Mouse (Mus musculus) neural tube, embryonic 12.5 days (tissue): Measurements from ENCODE around the gene Frmd8. TPM values are rescaled to one million over a fixed set of nuclear protein-coding genes. Genes with fewer than 3 reads are reported as not detected.
"Not testable (repeated sequence)": the region's sequence is repeated elsewhere in the genome, so short reads cannot be mapped to it uniquely, and the experiment has no call there.

Experiments
- ATAC-seq: fragments of 200-750 bp; cut with Nextera tagmentation; 2 replicates; pipeline ENCODE4 v1.8.0; 2017; ENCODE audit warnings: low read depth, mild to moderate bottlenecking, moderate TSS enrichment, moderate library complexity; ENCODE audit not compliant: low FRiP score
- H3K27ac ChIP-seq: fragments of 300-500 bp; sonication (generic); 2 replicates; pipeline ENCODE4 v1.5.1; 2016
- H3K27me3 ChIP-seq: fragments of 300-500 bp; sonication (generic); replicated peaks from 2 replicates; pipeline ENCODE4 v1.6.1; 2016; ENCODE audit warnings: mild to moderate bottlenecking
- H3K36me3 ChIP-seq: fragments of 300-500 bp; sonication (generic); 2 replicates; pipeline ENCODE4 v1.6.1; 2016; ENCODE audit warnings: mild to moderate bottlenecking
- H3K4me1 ChIP-seq: fragments of 300-500 bp; sonication (generic); 2 replicates; pipeline ENCODE4 v1.6.1; 2016
- H3K4me2 ChIP-seq: fragments of 300-500 bp; sonication (generic); replicated peaks from 2 replicates; pipeline ENCODE4 v1.6.1; 2016; ENCODE audit warnings: mild to moderate bottlenecking
- H3K4me3 ChIP-seq: fragments of 300-500 bp; sonication (generic); 2 replicates; pipeline ENCODE4 v1.5.1; 2016
- H3K9ac ChIP-seq: fragments of 300-500 bp; sonication (generic); 2 replicates; pipeline ENCODE4 v1.6.1; 2016; ENCODE audit warnings: mild to moderate bottlenecking
- H3K9me3 ChIP-seq: fragments of 300-500 bp; sonication (generic); 2 replicates; pipeline ENCODE4 v1.6.1; 2016; ENCODE audit warnings: mild to moderate bottlenecking
- WGBS: fragments of 180-500 bp; shearing (Covaris S2); methylation state at CpG from one replicate; pipeline ENCODE4 v1.1.7; 2016; 5-methylcytosine and 5-hydroxymethylcytosine counted together
- polyA plus RNA-seq: library from polyadenylated mRNA; unstranded; fragments of >200 nt; fragmentation: Nextera tagmentation; extraction: Ambion mirVana; gene quantifications from 2 replicates; pipeline ENCODE4 v1.2.1, GENCODE M21; 2016

Frmd8 gene
- polyA plus RNA-seq, 1 experiment from 2014 or later = 33.0 TPM

DNA sequence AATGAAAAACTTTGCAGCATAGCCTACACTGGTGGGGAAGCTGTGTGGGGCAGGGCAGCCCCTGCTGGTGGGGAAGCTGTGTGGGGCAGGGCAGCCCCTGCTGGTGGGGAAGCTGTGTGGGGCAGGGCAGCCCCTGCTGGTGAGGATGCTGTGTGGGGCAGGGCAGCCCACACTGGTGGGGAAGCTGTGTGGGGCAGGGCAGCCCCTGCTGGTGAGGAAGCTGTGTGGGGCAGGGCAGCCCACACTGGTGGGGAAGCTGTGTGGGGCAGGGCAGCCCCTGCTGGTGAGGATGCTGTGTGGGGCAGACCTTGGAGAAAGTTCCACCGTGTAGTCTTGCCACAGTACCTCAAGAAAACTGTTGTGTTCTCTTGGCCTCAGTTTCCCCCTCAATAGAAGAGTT, 61.0 kb downstream of the Frmd8 start:
- WGBS = 41% methylated on average over 1 of the region's 1 CpGs
- not testable (repeated sequence) for H3K27ac ChIP-seq, H3K36me3 ChIP-seq, H3K4me2 ChIP-seq, ATAC-seq, H3K4me3 ChIP-seq, H3K27me3 ChIP-seq, H3K9ac ChIP-seq, H3K9me3 ChIP-seq
- peaks cover 45% of the 10 kb centered on the region for H3K4me1 ChIP-seq

DNA sequence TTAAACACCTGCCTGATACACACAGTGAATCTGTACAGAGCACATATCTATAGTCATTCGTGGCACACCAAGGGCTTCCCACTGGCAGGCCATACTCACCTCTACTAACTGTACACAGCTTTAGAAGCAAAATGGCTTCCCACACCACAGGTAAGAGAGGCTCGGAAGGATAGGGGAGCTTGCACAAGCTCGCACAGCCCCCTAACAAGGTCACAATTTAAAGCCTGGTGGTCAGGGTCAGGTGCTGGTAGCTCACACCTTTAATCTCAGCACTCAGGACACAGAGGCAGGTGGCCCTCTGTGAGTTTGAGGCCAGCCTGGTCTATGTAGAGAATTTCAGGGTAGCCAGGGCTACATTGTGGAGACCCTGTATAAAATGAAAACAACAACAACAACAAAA, 61.5 kb downstream of the Frmd8 start:
- no peak overlapping the region for H3K4me3 ChIP-seq
- H3K27ac ChIP-seq = no peak overlapping the region
- no peak for ATAC-seq
- H3K4me2 ChIP-seq = no peak overlapping the region
- no peaks in the 10 kb centered on the region for H3K36me3 ChIP-seq
- no peaks in the 10 kb centered on the region for H3K9me3 ChIP-seq
- no peak overlapping the region for H3K9ac ChIP-seq
- no peaks in the 10 kb centered on the region for H3K27me3 ChIP-seq
- peaks cover 49% of the 10 kb centered on the region for H3K4me1 ChIP-seq
- WGBS = 94% methylated on average over 3 of the region's 3 CpGs

DNA sequence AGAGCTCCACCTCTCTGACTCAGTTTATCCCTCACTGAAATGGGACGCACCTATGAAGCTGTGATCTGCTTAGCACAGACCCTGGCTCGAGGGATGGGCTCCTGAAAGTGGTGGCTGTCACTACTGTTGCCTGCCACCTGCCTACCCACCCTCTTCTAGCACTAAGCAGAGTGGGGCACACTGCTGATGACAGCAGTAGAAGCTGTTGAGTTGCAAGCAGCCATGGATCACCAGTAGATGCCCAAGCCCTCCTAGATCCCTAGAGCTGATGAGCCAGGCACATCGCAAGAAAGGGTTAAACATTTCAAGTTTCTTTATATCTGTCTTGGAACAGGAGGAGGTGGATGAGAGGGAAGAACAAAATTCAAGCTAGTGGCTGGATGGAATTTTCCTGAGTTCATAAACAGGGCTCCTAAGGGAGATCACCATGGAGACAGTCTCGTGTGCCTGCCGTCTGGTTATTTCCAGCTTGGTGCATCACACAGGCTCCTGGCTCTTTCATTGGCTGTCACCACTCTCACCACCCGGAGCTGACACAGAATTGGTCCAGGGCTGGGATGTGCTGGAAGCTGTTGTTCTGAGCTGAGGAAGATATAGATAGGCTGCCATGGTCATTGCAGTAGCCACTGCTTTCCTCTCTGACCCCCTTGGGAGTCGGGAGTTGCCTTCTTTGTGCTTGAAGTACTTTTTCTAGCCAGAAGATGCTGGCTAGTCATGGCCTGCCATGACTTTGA, 63.1 kb downstream of the Frmd8 start:
- Histone ChIP-seq H3K4me2 (peak overlapping the region; percentile 30), H3K27ac (peak overlapping the region; percentile 75), H3K9me3 (no peaks in the 10 kb centered on the region), H3K9ac (no peak overlapping the region), H3K4me3 (no peak overlapping the region), H3K4me1 (peaks cover 41% of the 10 kb centered on the region), H3K27me3 (no peaks in the 10 kb centered on the region), H3K36me3 (no peaks in the 10 kb centered on the region)
- WGBS = 38% methylated on average over 7 of the region's 7 CpGs
- peak; percentile 89 for ATAC-seq

DNA sequence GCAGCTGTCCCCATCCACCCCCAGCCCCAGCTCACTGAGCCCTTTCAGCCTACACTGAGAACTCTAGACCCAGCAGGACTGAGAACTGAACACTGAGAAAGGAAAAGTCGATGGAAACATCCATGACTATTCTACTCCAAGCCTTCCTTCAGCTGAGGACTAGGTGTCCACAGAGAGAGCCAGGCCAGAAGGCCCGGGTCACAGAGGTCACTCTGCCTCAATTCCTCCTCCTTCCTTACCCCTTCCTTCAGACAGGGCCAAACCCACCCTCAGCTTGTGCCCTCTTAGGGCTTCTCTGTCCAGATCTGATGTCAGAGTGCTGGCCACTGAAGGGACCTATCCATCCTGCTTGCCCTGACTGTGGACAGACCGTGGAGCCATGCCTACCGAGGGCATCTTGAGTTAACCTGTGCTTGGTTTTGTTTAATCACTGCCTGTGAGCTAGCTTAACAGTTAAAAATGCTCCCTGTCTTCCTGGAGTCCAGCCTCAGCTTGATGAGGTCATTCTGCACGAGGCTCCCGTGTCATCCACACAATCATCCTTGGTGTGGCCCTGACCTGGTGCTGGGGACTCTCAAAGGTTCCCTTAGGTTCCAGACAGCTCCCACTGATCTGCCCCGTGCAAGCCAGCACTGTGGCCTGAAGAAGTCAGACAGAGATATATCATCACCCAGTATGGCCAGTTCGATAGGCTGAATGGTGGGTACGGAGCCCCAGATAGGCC, 64.1 kb downstream of the Frmd8 start:
- H3K27ac ChIP-seq = peak overlapping the region; percentile 75; the same call in 1 of the 2 replicates
- H3K36me3 ChIP-seq = no peaks in the 10 kb centered on the region
- no peaks in the 10 kb centered on the region for H3K27me3 ChIP-seq
- no peak for ATAC-seq
- H3K4me3 ChIP-seq = no peak overlapping the region
- H3K4me1 ChIP-seq = peaks cover 49% of the 10 kb centered on the region
- no peak overlapping the region for H3K9ac ChIP-seq
- 73% methylated on average over 9 of the region's 9 CpGs for WGBS
- peak overlapping the region; percentile 30; the same call in 1 of the 2 replicates for H3K4me2 ChIP-seq
- no peaks in the 10 kb centered on the region for H3K9me3 ChIP-seq

DNA sequence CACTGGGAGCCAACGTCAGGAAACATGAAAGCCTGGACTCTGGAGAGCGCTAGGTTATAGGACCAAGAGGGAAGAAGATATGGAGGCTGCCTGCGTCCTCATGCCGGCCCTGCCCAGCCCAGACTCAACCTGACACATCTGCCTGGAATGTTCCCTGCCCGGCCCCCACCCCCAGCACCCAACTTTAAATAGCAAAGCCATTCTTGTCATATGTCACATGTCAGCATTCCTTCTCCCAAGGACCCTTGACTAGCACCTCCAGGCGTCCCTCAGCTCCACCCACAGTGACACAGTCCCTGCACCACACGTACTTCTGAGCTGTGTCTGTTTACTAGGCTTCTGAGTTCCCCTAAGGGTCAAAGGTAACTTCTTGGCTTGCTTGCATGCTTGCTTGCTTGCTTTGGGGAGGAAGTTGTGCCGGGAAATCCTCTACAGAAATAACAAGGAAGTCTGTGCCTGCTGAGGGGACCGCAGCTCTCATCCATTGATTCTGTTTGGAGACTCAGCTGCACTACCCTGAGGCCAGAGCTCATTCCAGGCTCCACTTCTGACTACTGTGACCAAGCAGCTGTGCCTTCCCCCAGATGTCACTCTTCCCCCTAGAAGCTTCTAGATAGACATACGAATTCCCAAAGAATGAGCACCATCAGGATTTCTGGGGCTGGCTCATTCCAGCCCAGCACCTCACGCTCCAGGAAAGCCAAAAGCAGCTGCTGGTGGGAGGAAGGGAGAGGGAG, 64.8 kb downstream of the Frmd8 start:
- 46% methylated on average over 11 of the region's 11 CpGs for WGBS
- Histone ChIP-seq H3K9me3 (no peaks in the 10 kb centered on the region), H3K4me2 (no peak overlapping the region; the same call in 1 of the 2 replicates), H3K27me3 (no peaks in the 10 kb centered on the region), H3K4me3 (no peak overlapping the region), H3K27ac (peak overlapping the region; percentile 57; the same call in 1 of the 2 replicates), H3K4me1 (peaks cover 54% of the 10 kb centered on the region), H3K9ac (no peak overlapping the region), H3K36me3 (no peaks in the 10 kb centered on the region)
- ATAC-seq = no peak

DNA sequence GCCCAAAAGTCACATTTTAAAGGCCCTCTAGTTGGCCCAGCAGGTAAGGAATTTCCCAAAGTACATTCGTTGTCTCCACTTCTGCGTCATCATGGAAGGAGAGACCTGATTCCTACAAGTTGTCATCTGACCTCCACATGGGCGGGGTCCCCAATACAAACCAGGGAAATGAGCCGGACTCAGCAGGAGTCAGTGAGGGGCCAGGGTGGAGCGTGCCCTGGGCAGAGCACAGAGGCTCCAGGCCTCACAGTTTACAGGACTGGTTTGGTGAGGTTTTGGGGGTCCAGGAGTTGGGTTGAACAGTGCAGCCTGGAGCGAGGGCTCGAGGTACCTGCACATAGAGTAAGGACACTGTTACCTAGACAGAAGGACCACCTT, 65.4 kb downstream of the Frmd8 start:
- Histone ChIP-seq H3K36me3 (no peaks in the 10 kb centered on the region), H3K9ac (no peak overlapping the region), H3K4me3 (no peak overlapping the region), H3K9me3 (no peaks in the 10 kb centered on the region), H3K27me3 (no peaks in the 10 kb centered on the region), H3K4me1 (peaks cover 59% of the 10 kb centered on the region), H3K27ac (no peak overlapping the region), H3K4me2 (no peak overlapping the region)
- no peak for ATAC-seq
- 52% methylated on average over 7 of the region's 7 CpGs for WGBS

DNA sequence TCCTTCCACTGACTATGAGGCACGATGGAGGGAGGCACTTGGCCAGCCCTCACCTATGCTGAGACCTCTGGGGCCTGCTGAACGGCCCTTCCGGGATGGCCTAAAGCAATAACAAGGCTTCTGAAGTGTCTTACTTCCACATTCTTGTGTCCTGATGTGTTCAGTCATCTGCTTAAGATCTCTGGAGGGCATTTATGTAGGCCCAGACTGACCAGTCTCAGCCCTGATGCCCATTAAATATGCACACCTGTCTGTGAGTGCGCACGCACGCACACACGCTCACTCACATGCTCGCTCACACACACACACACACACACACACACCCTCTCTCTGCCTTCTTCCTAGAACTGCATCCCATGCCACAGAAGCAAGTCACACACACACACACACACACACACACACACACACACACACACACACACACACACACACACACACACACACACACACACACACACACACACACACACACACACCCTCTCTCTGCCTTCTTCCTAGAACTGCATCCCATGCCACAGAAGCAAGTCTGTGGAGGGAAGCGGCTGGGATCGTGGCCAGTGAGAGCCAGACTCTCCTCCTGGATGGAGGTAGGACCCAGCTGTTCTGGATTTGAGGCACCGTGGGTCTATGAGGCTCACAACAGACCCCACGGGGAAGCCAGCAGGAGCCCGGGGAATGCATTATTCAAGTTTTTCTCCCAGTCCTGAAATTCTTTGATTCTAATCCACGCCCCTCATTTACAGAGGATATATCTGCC, 65.9 kb downstream of the Frmd8 start:
- no peak for ATAC-seq

DNA sequence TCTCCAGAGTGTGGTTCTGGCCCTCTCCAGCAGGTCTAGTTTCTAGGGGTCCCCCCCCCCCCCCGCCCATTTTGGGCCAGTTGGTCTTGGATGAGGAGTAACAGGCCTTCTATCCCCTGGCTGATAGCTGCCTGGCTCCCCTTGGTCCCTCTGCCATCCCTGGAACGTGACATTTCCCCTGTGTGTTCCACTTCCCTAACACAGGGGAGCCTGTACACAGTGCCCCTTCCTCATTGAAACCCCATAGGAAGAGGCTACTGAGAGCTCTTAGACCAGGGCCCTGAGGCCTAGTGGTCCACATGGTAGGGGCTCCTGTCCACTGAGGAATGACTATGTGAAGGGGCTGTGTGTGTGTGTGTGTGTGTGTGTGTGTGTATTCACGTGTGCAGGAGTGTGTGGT, 67.3 kb downstream of the Frmd8 start:
- H3K36me3 ChIP-seq = no peaks in the 10 kb centered on the region
- no peaks in the 10 kb centered on the region for H3K27me3 ChIP-seq
- no peaks in the 10 kb centered on the region for H3K9me3 ChIP-seq
- H3K9ac ChIP-seq = no peak overlapping the region
- 67% methylated on average over 3 of the region's 3 CpGs for WGBS
- no peak for ATAC-seq
- no peak overlapping the region for H3K4me3 ChIP-seq
- peaks cover 67% of the 10 kb centered on the region for H3K4me1 ChIP-seq
- no peak overlapping the region for H3K4me2 ChIP-seq
- no peak overlapping the region for H3K27ac ChIP-seq

More for the DNA sequence above, 65.9 kb downstream of the Frmd8 start:
- no peak overlapping the region for H3K4me2 ChIP-seq
- no peak overlapping the region for H3K9ac ChIP-seq
- H3K27ac ChIP-seq = no peak overlapping the region
- no peaks in the 10 kb centered on the region for H3K9me3 ChIP-seq
- H3K36me3 ChIP-seq = no peaks in the 10 kb centered on the region
- WGBS = 67% methylated on average over 14 of the region's 14 CpGs
- H3K27me3 ChIP-seq = no peaks in the 10 kb centered on the region
- H3K4me1 ChIP-seq = peaks cover 65% of the 10 kb centered on the region
- no peak overlapping the region for H3K4me3 ChIP-seq

DNA sequence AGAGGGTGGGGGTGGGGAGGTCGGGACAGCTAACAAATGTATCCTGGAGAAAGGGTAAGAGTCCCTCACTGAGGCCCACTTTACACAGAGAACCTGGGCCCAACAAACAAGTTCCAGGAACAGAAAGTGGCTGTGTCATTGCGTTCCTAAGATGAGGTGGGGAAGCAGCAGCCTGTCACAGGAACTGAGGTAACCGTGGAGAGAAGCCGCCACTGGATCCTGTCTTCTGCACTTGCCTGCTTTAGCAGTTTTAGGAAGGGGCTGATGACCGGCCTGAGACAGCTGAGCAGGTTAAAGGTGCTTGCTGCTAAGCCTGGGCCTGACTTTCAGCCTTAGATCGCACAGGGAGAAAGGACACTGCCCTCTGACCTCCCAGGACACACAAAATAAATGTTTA, 68.3 kb downstream of the Frmd8 start:
- Histone ChIP-seq H3K36me3 (no peaks in the 10 kb centered on the region), H3K4me2 (0 out of 2 replicates have a peak overlapping the region, but pooled peaks have one; percentile 5), H3K4me1 (peaks cover 58% of the 10 kb centered on the region), H3K9ac (no peak overlapping the region), H3K27me3 (no peaks in the 10 kb centered on the region), H3K27ac (no peak overlapping the region), H3K4me3 (no peak overlapping the region), H3K9me3 (no peaks in the 10 kb centered on the region)
- no peak for ATAC-seq
- 18% methylated on average over 6 of the region's 6 CpGs for WGBS

DNA sequence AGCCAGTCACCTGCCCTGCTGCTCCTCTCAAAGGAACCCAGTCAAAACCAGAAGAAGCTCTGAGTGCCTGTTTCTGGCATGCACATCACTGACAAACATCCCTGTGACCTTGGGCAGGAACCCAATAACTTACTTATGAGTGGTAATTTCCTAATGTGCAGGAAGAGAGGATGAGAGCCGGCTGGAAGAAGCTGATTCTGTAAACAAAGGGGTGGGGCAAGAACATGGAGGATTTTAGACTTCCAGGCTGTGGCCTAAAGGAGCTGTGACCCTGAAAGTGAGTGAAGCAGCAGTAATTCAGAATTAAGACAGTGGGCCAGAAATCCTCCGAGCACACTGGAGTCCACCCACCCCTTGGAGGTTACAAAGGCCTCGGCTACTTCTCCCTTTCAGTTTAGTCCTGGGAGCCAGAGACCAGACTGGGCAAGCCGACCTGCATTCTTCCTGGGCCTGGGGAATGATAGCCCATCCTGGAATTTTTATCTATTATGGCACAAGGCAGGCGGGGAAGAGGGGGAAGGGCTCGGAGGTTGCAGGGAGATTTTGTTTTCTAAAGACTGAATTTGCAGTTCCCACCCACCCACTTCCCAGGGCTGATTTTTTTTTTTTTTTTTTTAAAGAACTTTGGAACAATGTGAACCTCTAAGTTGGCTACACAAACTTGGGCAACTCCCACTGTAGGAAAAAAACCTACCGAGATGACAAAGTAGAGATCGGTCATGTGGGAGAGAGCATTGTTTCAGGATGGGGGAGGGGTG, 68.8 kb downstream of the Frmd8 start:
- H3K4me3 ChIP-seq = no peak overlapping the region
- no peaks in the 10 kb centered on the region for H3K27me3 ChIP-seq
- no peaks in the 10 kb centered on the region for H3K36me3 ChIP-seq
- no peak for ATAC-seq
- 0 out of 2 replicates have a peak overlapping the region, but pooled peaks have one; percentile 5 for H3K9ac ChIP-seq
- peaks cover 52% of the 10 kb centered on the region for H3K4me1 ChIP-seq
- peak overlapping the region; percentile 18; the same call in 1 of the 2 replicates for H3K4me2 ChIP-seq
- peak overlapping the region; percentile 57 for H3K27ac ChIP-seq
- 3% methylated on average over 8 of the region's 8 CpGs for WGBS
- no peaks in the 10 kb centered on the region for H3K9me3 ChIP-seq

DNA sequence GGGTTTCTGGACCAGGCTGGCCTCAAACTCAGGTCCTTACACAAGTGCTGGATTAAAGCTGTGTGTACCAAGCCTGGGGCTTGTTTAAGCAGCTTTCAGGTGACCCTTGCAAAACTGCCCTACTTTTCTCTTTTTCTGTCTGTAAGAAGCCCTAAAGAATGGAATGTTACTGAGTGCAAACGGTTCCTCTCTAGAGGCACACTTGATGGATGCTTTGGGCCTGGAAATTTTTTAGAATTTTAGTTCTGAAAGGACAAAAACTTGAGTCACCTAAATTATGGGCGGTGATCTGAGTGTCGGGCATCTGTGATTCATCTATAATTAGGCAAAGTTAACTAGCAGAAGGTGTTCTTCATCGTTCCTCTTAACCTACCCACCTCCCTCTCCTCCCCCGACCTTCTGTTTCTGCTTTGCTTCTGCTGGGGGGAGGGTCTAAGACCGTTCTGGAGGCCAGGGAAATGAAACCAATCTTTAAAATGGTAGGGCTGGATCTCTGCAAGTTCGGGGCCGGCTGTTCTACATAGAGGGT, 70.6 kb downstream of the Frmd8 start:
- H3K27ac ChIP-seq = peak overlapping the region; percentile 98
- no peaks in the 10 kb centered on the region for H3K36me3 ChIP-seq
- no peak for ATAC-seq
- no peak overlapping the region for H3K4me3 ChIP-seq
- H3K9ac ChIP-seq = peak overlapping the region; percentile 94; the same call in 1 of the 2 replicates
- H3K9me3 ChIP-seq = no peaks in the 10 kb centered on the region
- peaks cover 35% of the 10 kb centered on the region for H3K4me1 ChIP-seq
- no peaks in the 10 kb centered on the region for H3K27me3 ChIP-seq
- peak overlapping the region; percentile 97 for H3K4me2 ChIP-seq
- 28% methylated on average over 8 of the region's 8 CpGs for WGBS
